Mouse (Mus musculus): ENCODE measurements around the gene Tmem119.

The Tmem119 gene

GRCm38 (mm10) chr5:113800280-113800679 lies at the start of gene Tmem119:
Tmem119 (minus strand) TSS chr5:113800516.
- peak; percentile 57 for DNase-seq

GRCm38 (mm10) chr5:113847636-113848035 lies 47.3 kb upstream of the Tmem119 start:
- no peak for DNase-seq

GRCm38 (mm10) chr5:113846656-113847055 lies 46.3 kb upstream of the Tmem119 start:
- no peak for DNase-seq

- DNase-seq = no peak
These were observed 45.3 kb upstream of the Tmem119 start for GRCm38 (mm10) chr5:113845627-113846026.

- DNase-seq = peak; percentile 85
These were observed 44.4 kb upstream of the Tmem119 start for GRCm38 (mm10) chr5:113844721-113845120.

GRCm38 (mm10) chr5:113844106-113844505 lies 43.8 kb upstream of the Tmem119 start:
- DNase-seq = peak; percentile 44

- no peak for DNase-seq
These were observed 42.6 kb upstream of the Tmem119 start for GRCm38 (mm10) chr5:113842906-113843305.

GRCm38 (mm10) chr5:113842244-113842643 lies 41.9 kb upstream of the Tmem119 start:
- DNase-seq = no peak

GRCm38 (mm10) chr5:113841243-113842225 lies 41.2 kb upstream of the Tmem119 start:
- DNase-seq = no peak

- DNase-seq = no peak
These were observed 40.1 kb upstream of the Tmem119 start for GRCm38 (mm10) chr5:113840443-113840842.

- DNase-seq = no peak
These were observed 36.6 kb upstream of the Tmem119 start for GRCm38 (mm10) chr5:113836961-113837360.

GRCm38 (mm10) chr5:113833316-113833947 lies 33.1 kb upstream of the Tmem119 start:
- DNase-seq = no peak

- DNase-seq = no peak
These were observed 32.2 kb upstream of the Tmem119 start, which contains the start of gene Selplg for GRCm38 (mm10) chr5:113832490-113832901. Selplg (minus strand) TSS chr5:113832644.

GRCm38 (mm10) chr5:113831741-113832140 lies 31.4 kb upstream of the Tmem119 start:
- DNase-seq = no peak

- no peak for DNase-seq
These were observed 30.5 kb upstream of the Tmem119 start for GRCm38 (mm10) chr5:113830796-113831195.

- peak; percentile 59 for DNase-seq
These were observed 30.0 kb upstream of the Tmem119 start for GRCm38 (mm10) chr5:113830292-113830643.

GRCm38 (mm10) chr5:113829566-113830291 lies 29.4 kb upstream of the Tmem119 start:
- DNase-seq = no peak

GRCm38 (mm10) chr5:113828481-113828880 lies 28.2 kb upstream of the Tmem119 start:
- DNase-seq = no peak

- no peak for DNase-seq
These were observed 27.7 kb upstream of the Tmem119 start for GRCm38 (mm10) chr5:113827991-113828411.

- no peak for DNase-seq
These were observed 26.3 kb upstream of the Tmem119 start for GRCm38 (mm10) chr5:113826619-113827018.

GRCm38 (mm10) chr5:113825558-113825957 lies 25.2 kb upstream of the Tmem119 start:
- DNase-seq = no peak

GRCm38 (mm10) chr5:113824228-113824627 lies 23.9 kb upstream of the Tmem119 start:
- DNase-seq = no peak

GRCm38 (mm10) chr5:113818572-113818971 lies 18.3 kb upstream of the Tmem119 start:
- no peak for DNase-seq
